Mouse (Mus musculus) mesoderm, embryonic 11.5 days (tissue): ENCODE data around the gene Gm2115.
A peak's percentile ranks its signal among the peaks of the same experiment; 100 is the strongest.

Experiments used
- DNase-seq: peaks from one replicate; pipeline ENCODE4 v3.0.0-alpha.2; 2012; ENCODE audit warnings: low read depth, low spot score

Gm2115 gene

DNA sequence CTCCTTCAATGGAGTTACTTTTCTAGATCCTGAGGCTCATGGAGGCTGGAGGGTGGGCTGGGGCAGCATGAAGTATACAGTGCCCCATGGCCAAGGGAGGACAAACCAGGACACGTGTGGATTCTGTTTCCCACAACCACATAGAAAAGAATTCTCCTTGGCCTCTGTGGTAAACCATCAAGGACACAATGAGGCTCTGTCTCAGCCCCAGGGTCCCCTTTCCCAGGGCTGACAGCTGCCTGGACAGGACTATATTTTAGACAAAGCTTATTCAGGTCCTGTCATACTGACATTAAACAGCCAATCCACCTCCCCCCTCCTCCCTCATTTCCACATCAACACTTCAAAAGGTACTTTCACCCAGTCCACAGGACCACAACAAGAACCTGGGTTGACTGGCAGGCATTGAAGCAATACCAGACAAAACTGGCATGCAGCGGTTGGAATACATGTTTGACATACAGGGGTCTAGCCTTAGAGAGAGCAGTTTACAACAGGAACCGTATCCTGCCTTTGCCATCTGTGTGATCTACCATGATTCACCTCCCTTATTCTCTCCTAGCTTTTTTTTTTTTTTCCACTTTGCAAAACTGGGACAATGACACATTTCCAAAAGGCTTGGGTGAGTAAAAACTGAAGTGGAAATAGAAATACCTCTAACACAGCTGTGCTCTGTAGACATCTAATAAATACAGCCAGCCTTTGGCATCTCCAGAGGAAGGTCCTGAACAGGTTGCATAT is 57.8 kb downstream of the Gm2115 start:
- no peak for DNase-seq

DNA sequence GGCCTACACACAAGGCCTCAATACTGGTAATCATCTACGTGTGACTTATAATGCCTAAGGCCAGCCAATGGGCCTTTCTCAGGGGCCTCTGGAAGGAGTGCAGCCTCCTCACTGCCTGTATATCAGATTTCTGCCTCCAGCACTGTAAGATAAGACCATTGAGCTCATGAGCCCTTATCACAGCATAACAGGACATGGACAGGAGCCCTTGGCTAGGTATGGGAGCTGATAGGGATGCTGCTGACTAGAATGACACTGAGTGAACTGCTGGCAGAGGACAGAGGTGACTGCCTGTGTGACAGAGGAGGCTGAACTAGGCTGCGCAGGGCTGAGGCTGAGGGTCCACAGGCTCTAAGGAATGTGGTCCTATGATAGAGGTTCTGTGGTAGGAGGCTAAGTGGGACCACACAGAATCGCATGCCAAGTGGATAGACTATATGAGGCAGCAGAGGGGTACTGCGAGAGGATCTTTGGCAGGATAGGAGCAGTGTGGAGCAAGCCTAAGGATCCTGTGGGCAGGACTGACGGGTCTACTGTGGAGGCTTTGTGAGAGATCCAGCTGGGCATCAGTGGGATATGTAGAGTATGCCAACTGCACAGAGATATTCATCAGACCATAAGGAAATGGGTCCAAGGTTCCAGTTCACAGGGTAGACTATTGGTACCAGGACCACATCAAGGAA is 58.5 kb downstream of the Gm2115 start:
- no peak for DNase-seq

DNA sequence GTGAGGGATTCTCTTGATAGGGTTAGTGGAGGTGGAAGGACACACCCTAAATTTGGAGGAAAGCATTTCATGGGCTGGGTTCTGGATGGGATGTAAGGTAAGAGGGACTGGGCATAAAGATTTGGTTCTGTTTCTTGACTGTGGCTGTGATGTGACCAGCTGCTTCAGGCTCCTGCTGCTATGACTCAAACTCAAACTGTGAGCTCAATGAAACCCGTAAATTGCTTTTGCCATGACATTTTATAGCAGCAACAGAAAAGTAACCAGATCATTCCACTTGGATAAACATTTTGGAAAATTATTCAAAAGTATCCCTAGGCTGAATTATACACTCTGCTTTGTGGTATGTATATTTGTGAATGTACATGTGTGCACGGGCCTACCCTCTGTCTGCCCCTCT is 61.9 kb downstream of the Gm2115 start:
- no peak for DNase-seq

DNA sequence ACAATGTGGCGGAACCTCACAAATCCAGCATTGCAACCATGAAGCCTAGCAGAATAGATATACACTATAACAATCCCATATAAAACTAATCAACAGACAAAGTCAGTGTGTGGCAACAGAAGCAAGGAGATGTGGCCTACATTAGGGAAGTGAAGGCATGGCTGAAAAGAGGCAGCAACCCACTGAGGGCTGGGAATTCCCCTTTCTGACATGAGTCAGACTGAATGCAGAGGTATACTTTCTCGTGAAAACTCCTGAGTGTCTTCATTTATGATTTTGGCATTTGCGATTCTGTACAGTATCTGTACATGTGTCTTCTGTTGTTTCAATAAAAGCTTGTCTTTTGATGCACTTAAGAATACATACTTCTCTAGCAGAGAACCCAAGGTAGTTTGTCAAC is 62.6 kb downstream of the Gm2115 start:
- DNase-seq = no peak

DNA sequence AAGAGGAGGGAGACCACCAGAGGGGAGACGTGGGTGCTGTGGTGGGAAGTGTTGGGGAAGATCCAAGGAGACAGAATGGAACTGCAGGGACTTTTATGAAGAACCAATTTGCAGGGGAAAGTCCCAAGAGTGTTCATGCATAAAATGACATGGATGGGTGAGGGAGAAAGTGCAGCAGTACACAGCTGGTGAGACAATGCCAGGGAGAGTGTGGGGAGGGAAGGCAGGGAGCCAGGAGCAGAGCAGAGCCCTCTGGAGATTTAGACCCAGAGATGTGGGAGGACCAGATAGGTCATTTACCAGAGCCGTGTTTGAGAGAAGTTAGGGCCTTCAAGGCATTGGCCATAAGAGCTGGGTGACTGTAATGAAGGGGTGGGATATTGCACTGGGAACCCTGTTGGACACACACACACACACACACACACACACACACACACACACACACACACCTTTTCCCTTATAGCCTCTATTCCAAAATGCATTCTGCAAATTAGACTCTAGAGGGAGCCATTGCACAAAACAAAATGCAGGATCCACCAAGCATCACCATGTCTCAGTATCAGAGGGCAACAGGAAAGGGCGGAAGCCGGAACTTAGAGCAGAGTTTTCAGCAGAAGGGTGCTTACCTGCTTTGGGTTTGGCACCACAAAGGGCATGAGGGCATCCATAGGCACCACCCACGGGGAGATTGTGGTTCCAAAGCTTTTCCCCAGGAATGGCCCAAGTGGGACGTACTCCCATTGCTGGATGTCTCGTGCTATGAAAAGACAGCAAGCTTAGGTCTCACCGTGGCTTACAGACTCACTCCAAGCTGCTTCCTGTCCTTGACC is 65.5 kb downstream of the Gm2115 start:
- DNase-seq = peak; percentile 73

DNA sequence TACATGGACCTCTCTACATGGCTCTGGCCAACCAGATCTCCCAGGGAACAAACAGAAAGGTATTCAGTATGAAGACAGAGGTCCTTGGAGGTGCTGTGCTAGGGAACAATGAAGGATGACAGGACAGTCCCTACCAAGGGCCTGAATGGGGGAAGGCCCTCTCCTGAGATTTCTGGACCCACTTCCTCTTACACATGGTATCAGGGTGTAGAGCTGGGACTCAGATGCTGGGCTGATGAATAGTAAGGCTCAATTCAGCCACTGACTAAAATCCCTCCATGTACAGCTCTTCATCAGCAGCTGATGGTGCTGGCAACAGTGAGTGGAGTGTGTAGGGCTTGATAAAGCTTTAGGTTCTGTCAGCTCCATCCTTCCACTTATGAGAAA is 66.2 kb downstream of the Gm2115 start:
- DNase-seq = no peak

DNA sequence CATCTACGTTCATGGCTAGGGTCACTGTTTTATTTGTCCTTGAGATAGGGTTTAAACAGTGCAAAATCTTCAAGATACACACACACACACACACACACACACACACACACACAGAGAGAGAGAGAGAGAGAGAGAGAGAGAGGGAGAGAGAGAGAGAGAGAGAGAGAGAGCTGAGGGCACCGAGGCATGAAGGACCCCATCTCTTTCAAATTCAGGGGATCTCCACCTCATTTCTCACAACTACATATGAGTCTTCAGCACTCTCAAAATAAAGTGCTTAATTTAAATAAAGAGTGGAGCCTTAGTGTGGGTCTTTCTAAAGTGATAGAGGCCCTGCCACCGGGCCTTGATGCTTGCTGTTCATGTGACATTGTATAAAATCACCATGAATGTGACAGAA is 67.2 kb downstream of the Gm2115 start:
- DNase-seq = no peak

DNA sequence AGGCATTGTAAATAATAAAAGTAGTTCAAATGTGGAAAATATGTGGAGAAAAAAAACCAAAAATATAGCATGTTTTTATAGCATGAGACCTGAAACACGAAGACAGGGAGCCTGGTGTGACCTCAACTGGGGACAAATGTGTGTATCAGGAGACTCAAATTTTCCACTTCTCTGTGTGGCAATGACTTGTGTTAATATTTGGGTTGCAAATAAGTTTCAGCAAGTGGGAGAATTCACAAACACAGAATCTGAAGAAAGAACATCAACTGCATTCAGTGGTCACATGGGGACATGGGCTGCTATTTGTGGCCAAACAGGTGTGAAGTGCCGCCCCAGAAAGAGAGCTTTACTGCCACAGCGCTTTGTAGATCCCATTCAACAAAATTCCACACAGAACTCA is 67.9 kb downstream of the Gm2115 start:
- DNase-seq = no peak

DNA sequence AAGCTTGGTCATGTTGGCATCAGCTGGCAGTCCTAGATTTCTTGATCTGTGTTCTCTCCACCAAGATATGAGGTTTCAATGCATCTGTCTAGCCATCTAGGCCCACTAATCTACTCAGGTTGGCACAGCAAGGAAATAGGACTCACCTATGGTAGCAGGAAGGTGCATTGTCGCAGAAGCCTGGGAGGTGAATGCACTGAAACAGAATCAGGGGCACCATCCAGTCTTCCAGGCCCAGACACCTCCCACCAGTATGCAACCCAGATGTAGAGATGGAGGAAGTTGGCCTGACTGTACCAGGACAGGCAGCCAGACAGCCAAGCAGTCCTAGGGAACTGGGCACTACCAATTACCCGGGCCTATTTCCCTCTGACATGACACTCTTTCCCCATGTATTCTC is 71.9 kb downstream of the Gm2115 start:
- DNase-seq = no peak

DNA sequence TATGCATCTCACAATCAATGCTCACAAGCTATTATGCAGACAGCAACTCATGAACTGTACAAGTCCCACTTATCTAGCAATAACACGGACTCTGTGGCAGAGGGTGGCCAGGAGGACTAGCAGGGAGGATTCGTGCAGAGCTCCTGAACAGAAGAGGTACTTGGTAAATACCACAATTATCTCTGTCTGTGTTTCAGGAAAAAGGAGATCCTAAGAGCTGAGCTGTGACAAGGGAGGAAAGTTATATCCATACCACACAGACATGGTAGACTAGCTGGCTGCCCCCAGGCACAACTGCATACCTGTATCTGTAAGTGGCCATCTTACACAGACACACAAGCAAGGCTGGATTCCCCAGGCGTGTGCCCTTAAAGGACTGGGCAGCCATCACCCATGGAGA is 72.6 kb downstream of the Gm2115 start:
- DNase-seq = no peak

DNA sequence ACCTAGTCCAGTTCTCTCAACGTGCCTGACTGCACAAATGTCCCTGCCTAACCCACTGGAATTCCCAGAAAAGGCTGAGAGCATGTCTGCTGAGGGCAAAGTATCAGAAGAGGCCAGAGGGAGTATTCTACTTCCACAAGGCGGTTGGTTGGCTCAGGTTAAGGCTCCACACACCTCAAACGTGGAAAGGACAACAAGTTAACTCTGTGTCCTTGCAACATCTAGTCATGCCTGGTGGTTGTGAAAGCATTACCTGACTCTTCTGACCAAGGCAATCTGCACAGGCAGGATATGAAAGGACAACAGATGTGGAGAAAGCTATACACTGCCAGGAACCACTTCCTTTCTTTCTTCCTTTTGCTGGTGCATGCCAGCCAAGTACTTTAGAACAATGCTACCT is 75.7 kb downstream of the Gm2115 start:
- no peak for DNase-seq

DNA sequence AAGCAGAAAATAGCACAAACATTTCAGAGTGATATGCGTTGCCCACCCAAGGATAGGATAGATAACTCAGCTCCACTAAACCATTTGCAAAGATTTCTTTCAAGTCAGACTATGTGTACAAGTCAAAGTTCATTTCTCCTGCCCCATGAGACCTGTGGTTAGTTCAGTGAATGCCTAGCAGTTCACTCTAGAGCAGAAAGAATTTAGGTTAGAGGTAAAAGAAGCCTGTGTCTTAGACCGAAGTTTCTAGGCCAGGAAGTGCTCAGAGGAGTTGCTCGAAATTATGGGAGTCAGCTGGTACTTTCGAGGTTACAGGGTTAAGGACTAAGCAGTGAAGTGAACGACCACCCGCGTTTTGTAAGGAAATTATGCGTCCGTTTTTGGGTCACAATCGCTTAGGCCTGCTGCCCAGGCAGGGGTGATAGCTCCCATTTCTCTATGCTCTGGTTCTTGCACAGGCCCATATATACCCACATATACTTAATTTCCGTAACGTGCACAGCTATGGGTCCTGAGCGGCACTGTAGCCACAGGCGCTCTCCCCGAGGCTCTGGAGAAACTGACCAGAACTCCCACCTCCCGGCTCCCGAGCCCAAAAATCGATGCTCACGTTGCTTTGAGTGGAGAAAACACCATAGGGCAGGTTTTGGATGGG is 76.4 kb downstream of the Gm2115 start:
- DNase-seq = no peak

DNA sequence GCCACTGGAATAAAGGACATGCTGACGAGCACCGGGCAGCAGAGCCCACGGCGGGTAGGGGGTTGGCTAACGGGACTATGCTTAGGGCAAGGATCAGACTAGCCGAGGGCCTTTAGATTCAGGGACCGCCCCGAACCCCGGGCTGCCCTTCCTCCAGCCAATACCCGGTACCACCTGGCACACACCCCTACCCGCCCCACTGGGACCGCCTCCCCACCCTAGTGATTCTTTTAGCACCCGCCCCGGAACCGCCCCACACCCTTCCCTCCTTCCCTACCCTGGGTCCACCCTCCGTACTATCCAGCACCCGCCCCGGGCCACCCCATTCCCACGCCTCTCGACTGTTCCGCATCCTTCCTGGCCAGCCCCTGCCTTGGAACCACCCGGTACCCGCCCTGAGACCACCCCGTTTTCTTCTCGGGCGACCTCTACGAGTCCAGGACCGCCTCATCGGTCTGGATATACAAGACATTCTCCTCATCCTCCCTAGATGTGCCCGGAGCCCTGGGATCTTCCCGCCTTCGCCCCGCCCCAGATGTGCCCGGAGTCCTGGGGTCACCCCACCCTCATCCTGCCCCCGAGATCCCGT is 77.0 kb downstream of the Gm2115 start:
- peak; percentile 57 for DNase-seq

DNA sequence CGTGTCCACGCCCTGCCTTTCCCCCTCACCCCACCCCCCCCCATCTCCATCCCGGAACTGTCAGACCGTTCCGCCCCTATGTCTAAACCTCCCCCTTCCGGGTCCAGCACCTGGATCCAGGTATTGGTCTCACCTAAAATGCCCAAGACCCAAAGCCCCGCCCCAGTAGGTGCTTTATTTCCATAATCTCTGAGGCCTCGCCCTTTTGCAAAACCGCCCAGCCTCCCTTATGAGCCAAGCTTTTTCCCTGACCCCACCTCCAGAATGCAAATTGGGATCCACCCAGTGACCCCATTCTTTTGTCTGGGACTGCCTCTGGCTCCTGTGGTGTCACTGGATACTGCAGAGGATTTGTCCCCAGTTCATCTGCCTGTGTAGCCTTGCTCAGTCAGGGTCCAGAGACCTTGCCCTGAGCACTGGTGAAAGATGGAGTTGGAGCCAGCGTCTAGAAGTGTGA is 77.6 kb downstream of the Gm2115 start, which contains the start of gene Fah:
Gene Fah (minus strand): TSS at position 430 of the 457 bp plus-strand sequence.
- peak; percentile 67 for DNase-seq

DNA sequence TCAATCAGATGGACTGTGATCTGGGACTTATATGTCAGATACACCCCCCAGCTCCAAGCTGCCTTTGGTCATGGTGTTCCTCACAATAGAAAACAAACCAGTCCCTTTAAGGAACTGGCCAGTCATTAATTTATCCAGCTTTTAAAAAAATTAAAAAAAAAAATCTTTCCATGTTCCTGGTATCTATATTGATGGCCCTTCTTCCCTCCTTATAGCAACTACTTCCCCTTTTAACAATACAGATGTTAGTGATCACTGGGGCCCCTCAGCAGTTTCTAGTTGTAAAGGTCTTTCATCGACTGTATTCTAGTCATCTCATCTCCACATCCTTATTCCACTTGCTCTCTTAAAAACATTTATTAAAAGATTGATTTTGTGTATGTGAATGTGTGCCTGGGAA is 82.9 kb downstream of the Gm2115 start:
- DNase-seq = no peak

DNA sequence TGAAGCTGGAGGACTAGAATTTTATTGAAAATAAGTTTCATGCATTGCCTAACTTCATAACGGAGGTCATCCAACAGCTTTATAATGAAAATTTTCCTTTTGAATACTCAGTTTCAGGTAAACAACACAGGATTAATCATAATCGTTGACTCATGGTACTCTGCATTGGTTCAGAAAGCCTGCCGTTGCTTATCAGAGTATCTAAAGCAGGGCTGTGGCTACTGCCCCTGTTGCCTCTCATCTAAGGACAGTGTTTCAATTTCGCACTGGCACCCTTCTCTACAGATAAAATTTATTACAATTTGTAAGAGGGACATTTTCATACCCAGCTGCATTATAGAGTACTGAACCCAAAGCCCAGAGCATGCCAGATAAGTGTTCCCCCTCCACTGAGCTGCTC is 83.7 kb downstream of the Gm2115 start:
- DNase-seq = no peak

DNA sequence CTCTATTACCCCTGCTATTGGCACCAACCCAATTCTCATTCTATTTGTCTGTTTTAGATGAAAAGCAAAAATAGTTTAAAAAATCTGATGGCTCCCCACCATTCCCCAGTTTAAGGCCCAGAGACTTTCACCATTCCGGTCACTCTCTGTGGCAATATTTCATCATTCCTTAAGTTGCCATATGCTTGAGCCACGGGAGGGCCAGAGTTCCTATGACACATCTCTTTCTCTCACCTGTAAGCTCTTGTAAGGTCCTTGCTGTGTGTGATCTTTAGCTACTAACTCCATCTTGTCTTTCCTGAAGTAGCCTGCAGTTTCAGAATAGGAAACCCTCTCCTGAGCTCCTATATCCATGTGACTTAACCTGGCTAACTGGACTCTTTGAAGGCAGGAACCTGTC is 90.2 kb downstream of the Gm2115 start:
- DNase-seq = no peak

DNA sequence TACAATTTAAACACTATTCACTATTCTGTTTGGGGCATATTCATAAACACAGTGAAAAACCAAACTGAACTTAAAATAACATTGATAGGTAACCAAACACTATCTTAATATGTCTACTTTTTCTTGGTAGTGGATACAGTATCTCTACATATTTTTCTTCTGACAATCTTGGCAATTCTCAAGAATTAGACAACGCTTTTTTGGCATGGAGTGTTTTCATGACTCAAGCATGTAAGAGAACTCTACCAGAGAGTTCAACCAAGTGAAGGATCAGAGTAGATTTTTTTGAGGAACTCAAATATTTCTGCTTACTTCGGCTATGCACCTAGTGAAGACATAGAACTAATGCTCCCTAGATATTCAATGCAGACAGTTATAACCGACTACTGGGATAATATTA is 92.2 kb downstream of the Gm2115 start:
- DNase-seq = no peak

DNA sequence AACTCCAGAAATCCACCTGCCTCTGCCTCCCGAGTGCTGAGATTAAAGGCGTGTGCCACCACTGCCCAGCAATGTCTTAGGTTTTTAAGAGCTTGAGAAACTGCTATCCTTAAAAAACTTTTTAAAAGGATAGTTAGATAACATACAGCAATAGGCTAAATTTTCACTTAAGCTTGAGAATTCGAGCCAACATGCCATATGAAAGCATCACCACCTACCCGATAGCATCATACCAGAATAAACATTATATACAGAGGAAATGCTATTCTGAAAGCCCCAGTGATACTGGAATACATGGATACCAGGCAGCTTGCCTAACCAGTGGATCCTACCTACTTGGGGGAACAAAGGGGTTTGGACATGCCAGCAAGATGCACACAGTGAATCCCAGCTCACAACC is 95.0 kb downstream of the Gm2115 start:
- no peak for DNase-seq

DNA sequence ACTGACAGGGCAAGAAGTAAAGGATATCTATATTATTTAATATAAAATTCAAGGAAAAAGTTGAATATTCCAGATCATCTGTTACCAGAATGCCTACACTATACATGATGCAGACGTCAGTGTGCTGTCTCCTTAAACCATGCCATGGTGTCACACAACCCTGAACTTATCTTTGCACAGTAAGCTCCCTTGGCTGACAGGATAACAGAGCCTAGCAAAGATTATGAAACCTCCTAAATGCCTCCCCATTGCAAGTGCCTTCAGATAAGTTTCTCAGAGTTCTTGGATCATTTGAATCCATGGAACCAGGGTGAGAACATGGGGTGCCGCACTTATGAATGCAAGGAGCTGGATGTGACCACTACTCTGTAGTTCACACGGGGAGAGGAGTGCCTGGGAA is 103.1 kb downstream of the Gm2115 start:
- DNase-seq = no peak
